Mouse (Mus musculus) natural killer cell, adult 2 months (primary cell): Measurements from ENCODE around the gene Ms4a4c.
"Not testable (repeated sequence)": the region's sequence is repeated elsewhere in the genome, so short reads cannot be mapped to it uniquely, and the experiment has no call there.

Source experiments
- DNase-seq, 2 experiments: peaks; one replicate each; pipeline ENCODE4 v3.0.0; 2022; ENCODE audit warnings: low spot score in 2 of 2

The Ms4a4c gene

DNA sequence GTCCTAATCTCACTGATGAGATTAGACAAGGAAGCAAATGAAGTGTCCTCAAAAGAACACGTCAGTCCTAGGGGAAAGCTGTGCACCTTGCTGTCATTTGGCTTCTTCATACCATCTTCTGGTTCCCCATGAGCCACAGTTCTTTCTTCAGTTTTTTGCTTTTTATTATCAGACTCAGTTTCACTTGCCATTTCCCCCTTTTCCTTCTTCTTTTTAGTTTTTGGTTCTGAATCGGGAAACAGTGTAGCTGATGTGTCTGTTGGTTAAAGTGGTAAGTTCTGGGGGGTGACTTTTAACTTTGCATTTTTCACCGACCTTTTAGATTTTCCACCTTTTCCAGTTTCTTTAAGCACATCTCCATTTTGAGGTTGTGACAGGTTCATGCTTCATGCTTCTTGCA, at the start of gene Ms4a4c:
Gene Ms4a4c, plus strand, starts transcription at position 244 of the 400 bp plus-strand sequence.
- no peak for DNase-seq

DNA sequence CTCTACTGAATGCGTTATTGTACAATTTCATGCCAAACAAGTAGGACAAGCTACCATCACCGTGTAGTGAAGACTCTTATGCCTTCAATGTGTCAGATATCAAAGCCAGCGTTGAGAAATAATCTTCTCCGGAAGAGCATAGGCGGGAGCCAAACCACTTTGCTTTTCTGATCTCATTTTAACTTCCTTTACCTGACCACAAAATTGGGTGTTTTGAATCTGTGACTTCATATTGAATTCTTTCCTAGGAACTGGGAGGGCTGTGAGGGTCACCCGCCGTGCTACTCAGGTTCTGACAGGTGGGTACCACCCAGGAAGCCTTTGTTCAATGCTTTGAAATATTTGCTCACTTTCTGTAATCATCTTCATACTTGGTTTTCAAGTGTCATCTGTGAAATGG, 48.8 kb upstream of the Ms4a4c start:
- DNase-seq = peak; percentile 60 to 65

DNA sequence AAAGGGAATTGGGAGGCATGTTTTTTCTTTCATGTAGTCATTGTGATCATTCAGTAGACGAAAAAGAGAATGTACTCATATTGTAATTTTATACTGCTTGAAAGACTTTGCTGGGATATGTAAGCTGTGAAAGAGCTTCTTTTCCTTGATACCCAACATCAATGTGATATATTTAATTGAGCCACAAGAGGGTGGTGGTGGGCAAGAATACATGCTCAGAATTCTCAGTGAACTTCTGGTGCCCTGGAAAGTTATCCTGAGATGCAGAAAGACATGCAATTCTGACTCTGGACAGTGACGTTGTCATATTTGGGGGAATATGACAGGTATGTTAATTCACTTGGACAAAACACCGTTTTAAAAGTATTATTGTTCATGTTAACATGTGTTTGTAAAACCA, 44.5 kb upstream of the Ms4a4c start:
- peak in 1 of 2 experiments; percentile 31 for DNase-seq

DNA sequence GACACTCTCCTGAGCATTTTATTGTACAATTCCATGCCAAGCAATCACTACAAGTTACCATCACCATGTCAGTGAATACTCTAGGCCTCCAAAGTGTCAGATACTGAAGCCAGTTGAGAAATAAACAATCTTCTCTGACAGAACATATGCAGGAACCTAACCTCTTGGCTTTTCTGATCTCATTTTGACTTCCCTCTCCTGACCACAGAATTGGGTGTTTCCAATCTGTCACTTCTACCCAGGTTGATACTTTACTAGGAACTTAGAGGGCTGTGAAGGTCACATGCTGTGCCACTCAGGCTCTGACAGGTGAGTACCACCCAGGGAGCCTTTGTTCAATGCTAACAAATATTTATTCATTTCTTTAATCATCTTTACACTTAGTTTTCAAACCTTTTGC, 42.6 kb upstream of the Ms4a4c start:
- peak; percentile 67 to 71 for DNase-seq

DNA sequence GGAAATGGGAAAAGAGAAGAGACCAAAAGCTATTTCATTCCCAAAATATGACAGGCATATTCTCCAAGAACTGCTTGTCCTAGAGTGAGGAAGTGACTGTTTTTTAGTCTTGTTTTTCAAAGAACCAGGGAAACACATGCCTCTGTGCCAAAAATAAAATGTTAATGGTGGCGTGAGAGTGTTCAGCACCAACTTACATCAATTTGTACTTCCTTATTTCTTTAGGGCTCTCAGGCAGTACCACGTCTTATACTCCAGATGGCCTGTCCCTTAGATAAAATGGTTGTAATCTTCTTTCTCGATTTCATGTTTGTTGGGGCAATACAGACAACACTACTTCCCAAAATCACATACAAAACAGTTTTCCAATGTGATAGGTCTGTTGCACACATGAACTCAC, 36.3 kb upstream of the Ms4a4c start:
- no peak for DNase-seq

DNA sequence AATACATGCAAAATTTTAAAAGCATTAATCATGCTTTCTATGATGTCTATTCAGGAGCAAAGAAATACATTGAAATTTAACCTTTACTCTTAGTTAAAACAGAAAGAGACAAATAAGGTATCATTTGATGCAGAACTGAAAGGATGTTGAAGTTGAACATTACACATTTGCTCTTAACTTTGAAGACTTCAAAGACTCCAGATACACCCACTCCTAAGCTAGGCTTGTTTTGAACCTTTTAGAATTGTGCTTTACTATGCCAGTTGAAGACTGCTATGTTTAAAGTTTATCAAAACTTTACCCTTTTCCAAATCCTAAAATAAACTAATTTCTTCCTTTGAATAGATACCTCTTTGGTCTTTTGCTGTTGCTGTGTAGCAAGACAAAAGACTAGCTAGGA, 33.4 kb upstream of the Ms4a4c start:
- no peak for DNase-seq

DNA sequence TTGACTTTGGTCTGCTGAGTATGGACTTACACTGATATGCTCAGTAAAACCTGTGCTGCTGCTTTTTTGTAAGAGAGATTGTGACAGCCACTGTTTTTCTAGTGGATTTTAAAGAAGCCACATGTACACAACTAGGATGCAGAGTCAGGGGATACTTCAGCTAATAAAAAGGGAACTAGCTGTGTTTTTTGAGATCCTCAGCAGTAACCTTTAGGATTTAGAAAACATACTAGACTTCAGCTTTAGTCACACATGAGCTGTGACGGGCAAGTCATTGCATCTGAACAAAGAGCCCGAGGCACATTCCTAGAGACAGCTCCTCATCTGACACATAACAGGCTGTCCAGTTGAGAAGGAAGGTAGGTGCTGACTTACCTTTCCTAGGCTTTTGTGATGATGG, 29.3 kb upstream of the Ms4a4c start, which contains the start of gene Ms4a4a:
Gene Ms4a4a, plus strand, starts transcription at position 251 of the 400 bp plus-strand sequence.
- DNase-seq = no peak

DNA sequence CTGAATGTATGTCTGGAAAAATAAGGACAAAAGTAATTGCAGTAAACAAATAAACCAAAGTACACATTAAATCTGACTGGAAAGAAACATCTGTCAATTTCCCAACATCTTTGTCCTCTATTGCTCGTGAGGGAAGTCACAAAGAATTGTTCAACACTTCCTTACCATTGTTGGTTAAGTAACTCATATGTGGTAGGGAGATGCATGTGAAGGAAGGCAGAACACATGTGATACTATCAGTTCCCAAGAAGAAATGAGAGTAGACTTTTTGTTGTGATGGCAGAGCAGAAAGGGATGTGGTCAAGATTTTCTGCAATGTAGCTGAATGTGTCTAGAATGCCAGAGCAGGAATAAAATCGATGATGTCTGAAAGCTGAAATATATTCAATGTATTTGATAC, 28.2 kb upstream of the Ms4a4c start:
- DNase-seq = no peak

DNA sequence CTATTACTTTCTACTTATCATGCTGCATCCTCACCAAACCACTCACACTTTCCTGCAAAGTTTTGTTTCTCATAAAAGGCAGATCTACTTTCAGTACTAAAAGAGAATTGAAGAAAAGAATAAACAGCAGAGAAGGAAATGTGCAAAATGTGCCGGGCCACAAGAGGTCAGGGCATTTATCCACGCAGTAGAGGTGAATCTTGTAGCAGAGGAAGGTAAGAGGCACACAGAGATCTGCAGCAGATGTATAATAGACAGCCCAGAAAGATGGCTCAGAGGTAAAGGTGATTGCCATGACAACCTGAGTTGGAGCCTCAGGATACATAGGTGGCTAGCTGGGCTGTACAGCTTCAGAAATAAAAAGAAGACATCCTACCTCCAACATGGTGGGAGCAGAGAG, 17.5 kb upstream of the Ms4a4c start:
- peak; percentile 25 to 60 for DNase-seq

DNA sequence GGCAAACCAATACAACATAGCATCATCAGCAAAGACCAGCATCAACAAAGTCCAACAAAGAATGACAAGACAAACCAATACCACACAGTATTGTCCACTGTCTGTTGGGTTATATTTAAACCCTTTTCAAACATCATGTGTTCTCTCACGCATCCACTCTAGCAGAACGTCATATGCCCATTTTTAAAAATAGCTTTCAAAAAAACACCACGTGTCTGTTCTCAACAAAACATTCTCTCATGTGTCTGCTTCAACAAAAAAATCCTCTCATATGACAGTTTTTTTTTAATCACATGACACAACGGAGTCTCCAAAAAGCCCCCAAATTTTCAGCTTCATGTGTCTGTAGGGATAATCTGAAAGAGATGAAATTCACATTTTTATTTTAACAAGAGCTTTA, 16.9 kb upstream of the Ms4a4c start:
- peak in 1 of 2 experiments; percentile 54 for DNase-seq

DNA sequence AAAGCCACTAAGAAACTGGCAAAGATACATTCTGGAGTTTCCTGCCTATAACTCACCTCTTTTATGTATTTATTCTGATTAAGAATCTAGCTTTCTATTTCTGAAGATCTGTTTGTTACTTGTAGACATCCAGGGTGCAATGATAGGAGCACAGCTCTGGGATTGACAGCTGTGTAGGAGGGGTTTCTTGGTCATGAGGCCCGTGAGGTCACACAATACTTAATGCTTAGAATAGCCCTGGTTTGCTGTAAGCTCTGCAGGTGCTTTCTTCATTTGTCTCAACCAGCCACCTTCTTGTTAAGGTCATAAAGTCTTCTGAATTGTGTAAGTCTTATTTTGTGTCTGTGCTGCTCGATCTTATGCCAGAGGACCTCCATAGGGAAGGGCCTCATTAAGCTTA, 15.6 kb upstream of the Ms4a4c start:
- peak in 1 of 2 experiments; percentile 57 for DNase-seq

DNA sequence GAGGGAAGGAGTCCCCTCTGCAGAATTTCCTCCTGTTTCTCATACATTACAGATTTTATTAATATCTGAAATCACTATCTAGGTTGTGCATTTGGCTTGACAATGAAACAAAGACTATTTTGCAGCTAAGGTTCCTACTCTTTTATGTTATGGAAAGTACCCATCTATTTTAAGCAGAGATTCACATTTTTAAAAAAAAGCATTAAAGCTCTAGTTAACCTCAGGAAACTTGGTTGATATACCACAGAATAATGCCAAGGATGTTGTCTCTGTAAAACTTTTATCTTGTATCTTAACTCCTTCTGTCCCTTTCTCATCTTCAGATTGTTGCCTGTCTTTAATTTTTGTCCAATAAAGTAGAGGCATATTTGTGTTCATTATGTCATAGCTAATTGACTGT, 8.8 kb upstream of the Ms4a4c start:
- no peak for DNase-seq

DNA sequence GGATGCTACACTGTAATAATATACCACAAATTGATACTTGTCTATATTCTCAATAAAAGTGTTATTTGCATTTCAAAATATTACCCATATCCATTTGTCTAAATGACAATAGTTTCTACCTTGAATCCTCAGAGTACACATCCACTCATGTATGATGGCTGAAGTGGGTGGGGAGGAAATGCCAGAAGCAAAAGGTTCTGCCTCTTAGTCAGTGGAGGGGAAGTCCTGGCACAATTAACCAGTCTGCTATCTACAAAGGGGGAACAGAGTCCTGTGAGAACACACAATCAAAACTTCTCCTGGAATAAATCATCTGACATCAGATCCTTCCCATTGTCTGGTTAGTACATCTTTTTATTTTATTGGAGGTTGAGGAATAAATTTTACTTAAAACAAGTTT, 2.9 kb downstream of the Ms4a4c start:
- DNase-seq = peak in 1 of 2 experiments; percentile 51

DNA sequence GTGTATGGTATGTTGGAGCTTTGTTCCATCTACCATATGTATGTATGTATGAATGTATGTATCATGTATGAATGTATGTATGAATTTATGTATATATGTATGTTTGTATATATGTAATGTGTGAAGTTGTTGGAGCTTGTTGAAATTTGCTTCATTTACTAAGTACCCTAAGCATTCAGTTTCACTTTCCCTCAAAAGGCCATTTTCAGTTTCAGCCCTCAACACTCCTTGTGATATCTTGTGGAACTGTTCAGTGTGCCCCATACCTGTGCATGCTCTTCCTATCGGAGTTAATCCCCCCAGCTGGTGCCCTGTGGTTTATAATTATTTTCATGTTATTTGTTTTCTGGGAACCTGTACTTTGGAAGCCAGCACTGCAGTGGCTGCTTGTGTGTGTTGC, 4.0 kb downstream of the Ms4a4c start:
- DNase-seq = no peak

DNA sequence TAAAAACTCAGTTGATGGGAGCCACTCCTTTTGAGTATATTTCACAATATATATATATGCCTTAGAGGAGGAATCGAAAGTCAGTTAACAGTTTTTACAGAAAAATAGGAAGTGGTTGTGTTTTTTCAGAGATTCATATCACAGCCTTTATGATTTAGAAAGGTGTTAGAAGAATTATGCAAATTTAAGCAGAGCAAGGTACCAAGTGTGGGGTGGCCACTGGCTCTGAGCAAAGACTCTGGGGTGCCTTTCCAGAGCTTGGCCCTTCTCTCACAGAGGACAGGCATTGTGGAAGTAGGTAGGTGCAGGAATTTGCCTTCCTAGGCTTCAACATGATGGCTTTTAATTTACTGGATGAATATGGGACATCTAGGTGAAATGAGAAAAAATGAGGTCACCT, 7.1 kb downstream of the Ms4a4c start:
- peak; percentile 22 to 47 for DNase-seq

DNA sequence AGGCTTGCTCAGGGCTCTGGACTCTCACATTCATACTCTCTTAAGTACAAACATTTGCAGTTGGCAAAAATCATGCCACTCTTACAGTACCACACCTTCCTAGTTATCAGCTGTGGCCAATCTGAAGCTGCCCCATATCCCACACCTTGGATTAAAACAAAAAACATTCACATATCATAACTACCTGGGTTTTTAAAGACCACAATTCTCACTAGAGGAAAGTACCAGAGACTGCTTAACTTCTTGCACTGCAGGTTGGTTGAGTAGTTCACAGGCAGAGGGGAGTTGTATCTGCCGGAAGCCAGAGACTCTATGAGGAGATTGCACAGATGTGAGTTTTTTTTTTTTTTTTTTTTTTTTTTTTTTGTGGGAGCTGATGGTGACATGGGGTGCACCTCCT, 9.5 kb downstream of the Ms4a4c start:
- no peak for DNase-seq

DNA sequence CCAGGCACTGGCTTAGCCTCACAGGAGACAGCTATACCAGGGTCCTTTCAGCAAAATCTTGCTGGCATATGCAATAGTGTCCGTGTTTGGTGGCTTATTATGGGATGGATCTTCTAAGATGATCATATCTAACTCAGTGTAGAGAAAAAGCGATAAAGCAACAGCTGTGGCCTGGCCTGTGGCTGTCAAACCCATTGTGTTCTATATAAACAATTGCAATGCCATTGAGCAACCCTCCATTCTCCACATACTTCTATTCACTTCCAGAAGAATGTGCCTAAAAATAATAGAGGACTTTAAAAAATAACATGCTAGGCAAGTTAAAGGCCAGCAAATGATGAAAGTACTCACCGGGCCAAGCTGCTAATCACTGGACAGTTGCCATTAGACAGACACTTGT, 11.0 kb downstream of the Ms4a4c start:
- no peak for DNase-seq

DNA sequence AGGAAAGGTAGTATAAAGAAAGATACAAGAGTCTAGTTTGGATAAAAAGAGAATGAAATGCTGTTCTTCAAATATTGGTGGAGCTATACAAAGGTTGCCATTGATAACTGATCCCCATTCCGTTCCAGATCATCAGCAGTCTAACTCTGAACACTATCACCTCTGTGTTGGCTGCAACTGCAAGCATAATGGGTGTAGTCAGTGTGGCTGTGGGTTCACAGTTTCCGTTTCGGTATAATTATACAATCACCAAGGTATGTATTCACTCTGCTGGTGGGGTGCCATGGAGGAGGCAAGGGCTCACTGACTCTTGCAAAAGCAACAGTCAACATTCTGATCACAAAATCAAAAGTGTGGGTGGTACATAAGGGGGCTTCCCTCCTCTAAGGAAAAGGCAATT, 14.3 kb downstream of the Ms4a4c start:
- DNase-seq = not testable (repeated sequence)

DNA sequence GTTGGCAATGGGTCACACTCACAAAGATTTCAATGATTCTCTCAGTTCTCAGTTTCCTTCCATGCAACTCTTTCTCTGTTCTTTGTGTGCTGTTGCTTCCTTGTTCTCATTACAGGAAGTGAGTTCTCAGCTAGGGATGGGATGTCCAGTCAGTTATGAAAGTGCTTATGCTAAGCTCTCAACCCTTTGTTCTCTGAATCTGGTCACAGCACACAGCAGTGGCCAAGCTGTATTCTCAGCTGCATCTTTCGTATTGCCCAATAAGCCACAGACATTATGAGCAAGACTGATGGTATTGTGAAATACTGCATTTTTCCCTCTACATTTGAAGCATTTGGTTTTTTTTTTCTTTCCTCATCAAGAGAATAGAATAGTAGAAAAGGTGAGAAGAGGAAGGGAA, 26.6 kb downstream of the Ms4a4c start:
- DNase-seq = not testable (repeated sequence)

DNA sequence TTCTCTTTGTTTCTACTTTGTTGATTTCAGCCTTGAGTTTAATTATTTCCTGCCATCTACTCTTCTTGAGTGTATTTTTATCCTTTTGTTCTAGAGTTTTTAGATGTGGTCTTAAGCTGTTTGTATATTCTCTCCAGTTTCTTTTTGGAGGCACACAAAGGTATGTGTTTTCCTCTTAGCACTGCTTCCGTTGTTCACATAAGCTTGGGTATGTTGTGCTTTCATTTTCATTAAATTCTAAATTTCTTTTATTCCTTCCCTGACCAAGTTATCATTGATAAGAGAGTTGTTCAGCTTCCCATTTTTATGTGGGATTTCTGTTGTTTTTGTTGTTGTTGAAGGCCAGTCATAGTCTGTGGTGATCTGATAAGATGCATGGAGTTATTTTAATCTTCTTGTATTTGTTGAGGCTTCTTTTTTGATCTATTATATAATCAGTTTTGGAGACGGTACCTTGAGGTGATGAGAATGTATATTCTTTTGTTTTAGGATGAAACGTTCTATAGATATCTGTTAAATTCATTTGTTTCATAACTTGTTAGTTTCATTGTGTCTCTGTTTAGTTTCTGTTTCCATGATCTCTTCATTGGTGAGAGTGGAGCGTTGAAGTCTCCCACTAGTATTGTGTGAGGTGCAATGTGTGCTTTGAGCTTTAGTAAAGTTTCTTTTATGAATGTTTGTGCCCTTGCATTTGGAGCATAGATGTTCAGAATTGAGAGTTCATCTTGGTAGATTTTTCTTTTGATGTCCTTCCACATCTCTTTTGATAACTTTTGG, 30.7 kb downstream of the Ms4a4c start:
- DNase-seq = no peak

DNA sequence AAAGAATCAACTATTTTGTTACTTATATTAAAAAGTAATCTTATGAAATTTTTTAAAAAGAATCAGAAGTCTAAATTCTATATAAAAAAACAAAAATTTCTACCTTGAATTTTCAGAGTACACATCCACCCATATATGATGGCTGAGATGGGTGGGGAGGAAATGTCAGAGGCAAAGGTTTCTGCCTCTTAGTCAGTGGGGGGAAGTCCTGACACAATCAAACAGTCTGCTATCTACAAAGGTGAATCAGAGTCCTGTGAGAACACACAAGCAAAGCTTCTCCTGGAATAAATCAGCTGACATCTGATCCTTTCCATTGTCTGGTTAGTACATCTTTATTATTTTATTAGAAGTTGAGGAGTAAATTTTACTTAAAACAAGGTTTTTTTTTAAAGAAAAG, 38.8 kb downstream of the Ms4a4c start, which contains the start of gene Ms4a4b:
Gene Ms4a4b, plus strand, starts transcription at position 216 of the 400 bp plus-strand sequence.
- peak; percentile 37 to 43 for DNase-seq

DNA sequence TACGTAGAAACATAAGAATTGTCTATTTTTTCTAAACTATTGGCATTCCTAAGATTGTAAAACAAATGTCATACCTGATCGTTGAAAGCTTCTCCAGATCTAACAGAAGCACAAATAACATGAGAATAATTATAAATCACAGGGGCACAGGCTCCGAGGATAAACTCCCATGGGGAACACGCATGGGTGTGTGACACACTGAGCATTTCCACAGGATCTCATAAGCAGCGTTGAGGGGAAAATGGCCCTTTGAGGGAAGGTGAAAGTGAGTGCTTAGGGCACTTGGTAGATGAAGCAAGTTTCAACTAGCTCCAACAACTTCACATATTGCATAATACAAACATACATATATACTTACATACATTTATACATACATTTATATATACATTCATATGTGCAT, 39.4 kb downstream of the Ms4a4c start:
- no peak for DNase-seq

DNA sequence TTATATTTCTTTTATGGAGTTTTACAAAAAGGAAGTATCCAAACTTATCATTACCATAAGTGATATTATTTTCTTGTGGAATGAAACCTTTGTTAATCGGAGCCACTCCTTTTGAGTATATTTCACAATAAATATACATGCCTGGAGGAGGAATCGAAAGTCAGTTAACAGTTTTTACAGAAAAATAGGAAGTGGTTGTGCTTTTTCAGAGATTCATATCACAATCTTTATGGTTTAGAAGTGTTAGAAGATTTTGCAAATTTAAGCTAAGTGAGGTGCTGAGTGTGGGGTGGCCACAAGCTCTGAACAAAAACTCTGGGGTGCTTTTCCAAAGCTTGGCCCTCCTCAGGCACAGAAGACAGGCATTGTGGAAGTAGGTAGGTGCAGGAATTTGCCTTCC, 42.7 kb downstream of the Ms4a4c start:
- DNase-seq = no peak

DNA sequence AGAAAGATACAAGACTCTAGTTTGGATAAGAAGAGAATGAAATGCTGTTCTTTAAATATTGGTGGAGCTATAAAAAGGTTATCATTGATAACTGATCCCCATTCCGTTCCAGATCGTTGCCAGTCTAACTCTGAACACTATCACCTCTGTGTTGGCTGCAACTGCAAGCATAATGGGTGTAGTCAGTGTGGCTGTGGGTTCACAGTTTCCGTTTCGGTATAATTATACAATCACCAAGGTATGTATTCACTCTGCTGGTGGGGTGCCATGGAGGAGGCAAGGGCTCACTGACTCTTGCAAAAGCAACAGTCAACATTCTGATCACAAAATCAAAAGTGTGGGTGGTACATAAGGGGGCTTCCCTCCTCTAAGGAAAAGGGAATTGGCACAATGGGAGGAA, 54.5 kb downstream of the Ms4a4c start:
- DNase-seq = not testable (repeated sequence)
